Mouse (Mus musculus) CH12.LX (cell line): Measurements from ENCODE around the gene Ccdc89.

Experiments used
- CTCF ChIP-seq, 2 experiments: IDR thresholded peaks in 1 of 2; conservative IDR thresholded peaks in 1 of 2; 2 replicates each; pipeline ENCODE4 v1.5.1; 2011 to 2012; ENCODE audit warnings: low read depth in 2 of 2, low read length in 2 of 2, improper control_type of control experiment in 1 of 2, inconsistent platforms in 1 of 2, mild to moderate bottlenecking in 1 of 2, moderate library complexity in 1 of 2
- EP300 ChIP-seq: IDR thresholded peaks from 2 replicates; pipeline ENCODE4 v1.6.1; 2011; ENCODE audit warnings: low read length, improper control_type of control experiment
- JUND ChIP-seq: conservative IDR thresholded peaks from 2 replicates; pipeline ENCODE4 v1.6.1; 2011; ENCODE audit warnings: low read depth, low read length, improper control_type of control experiment
- KAT2A ChIP-seq: IDR thresholded peaks from 2 replicates; pipeline ENCODE4 v1.6.1; 2012; ENCODE audit warnings: low read length, improper control_type of control experiment, inconsistent platforms; ENCODE audit not compliant: insufficient replicate concordance
- POLR2A ChIP-seq: IDR thresholded peaks from 2 replicates; pipeline ENCODE4 v1.6.1; 2011; ENCODE audit warnings: low read depth, mild to moderate bottlenecking, improper control_type of control experiment, low read length
- SIN3A ChIP-seq: IDR thresholded peaks from 2 replicates; pipeline ENCODE4 v1.6.1; 2012; ENCODE audit warnings: low read length, improper control_type of control experiment, inconsistent platforms
- USF2 ChIP-seq: conservative IDR thresholded peaks from 2 replicates; pipeline ENCODE4 v1.6.1; 2011; ENCODE audit warnings: low read depth, low read length, improper control_type of control experiment
- ZNF384 ChIP-seq: IDR thresholded peaks from 2 replicates; pipeline ENCODE4 v1.6.1; 2012; ENCODE audit warnings: low read depth, low read length, improper control_type of control experiment, inconsistent platforms

GRCm38 (mm10) chr7:90444206-90444605 lies 17.8 kb downstream of the Ccdc89 start:
- no peak for TF ChIP-seq USF2
- no peak for TF ChIP-seq ZNF384
- TF ChIP-seq JUND = no peak
- TF ChIP-seq CTCF (conservative IDR thresholded peaks at IDR 0.05 in 1 of 2, IDR thresholded peaks at IDR 0.05 in 1 of 2; ENCODE audit: low read depth in 2 of 2, low read length in 2 of 2) = no peak
- no peak for TF ChIP-seq EP300
- no peak for TF ChIP-seq POLR2A
- no peak for TF ChIP-seq KAT2A
- peak; percentile 79; the same call in 1 of the 2 replicates for TF ChIP-seq SIN3A
